17 mouse cellular contexts compared by ENCODE assay signal in the genomic region with DNA sequence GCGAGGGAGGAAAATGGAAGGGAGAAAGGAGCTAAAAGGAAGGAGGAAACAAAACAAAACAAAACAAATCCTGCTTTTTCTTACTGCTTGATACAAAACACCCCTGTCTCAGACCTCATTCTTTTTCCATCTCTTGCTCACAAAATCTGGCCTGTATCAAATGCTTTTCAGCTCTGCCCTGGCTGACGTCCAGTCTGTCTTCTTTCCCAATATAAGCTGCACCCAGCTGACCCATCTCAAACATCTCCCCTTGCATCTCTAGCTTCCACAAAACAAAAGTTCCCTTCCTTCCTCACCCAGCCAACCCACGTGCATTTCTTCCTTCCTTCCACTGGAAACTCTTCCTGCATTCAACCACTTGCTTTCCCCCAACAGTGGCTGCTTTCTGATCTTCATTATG.
DNase-seq lines count a peak whose midpoint lies in the region; ATAC-seq lines count a peak whose summit lies in the region.
"Had no signal": no experiment of that assay in that cellular context is flagged by ENCODE, and none has a peak within 500 bp of the region (broad histone marks: within the 10 kb centered on the region; RNA-seq: fewer than 3 reads in every experiment).

No protein-coding gene starts in this region.

- no peaks in the 10 kb centered on the region for H3K36me3 ChIP-seq in heart, embryonic 13.5 days
- H3K36me3 ChIP-seq: embryonic facial prominence, embryonic 13.5 days; limb, embryonic 13.5 days; neural tube, embryonic 15.5 days had no signal

- H3K9me3 ChIP-seq in heart, embryonic 13.5 days = 0 out of 2 replicates have a peak, but pooled peaks cover 4% of the 10 kb centered on the region
- H3K9me3 ChIP-seq: neural tube, embryonic 15.5 days had no signal

- H3K9ac ChIP-seq in heart, embryonic 13.5 days = no peak overlapping the region
- H3K9ac ChIP-seq: embryonic facial prominence, embryonic 13.5 days; limb, embryonic 13.5 days; liver, embryonic 14.5 days; neural tube, embryonic 15.5 days had no signal

- 0 out of 2 replicates have a peak, but pooled peaks cover 4% of the 10 kb centered on the region for H3K4me1 ChIP-seq in heart, embryonic 13.5 days
- H3K4me1 ChIP-seq: embryonic facial prominence, embryonic 13.5 days; limb, embryonic 13.5 days; neural tube, embryonic 15.5 days had no signal

- H3K27me3 ChIP-seq in heart, embryonic 13.5 days (replicated peaks) = no peaks in the 10 kb centered on the region
- H3K27me3 ChIP-seq: embryonic facial prominence, embryonic 13.5 days; limb, embryonic 13.5 days; neural tube, embryonic 15.5 days had no signal

- WGBS in heart, embryonic 13.5 days = 25% methylated on average over 3 of the region's 3 CpGs

- peak overlapping the region; percentile 9; the same call in 1 of the 2 replicates for H3K27ac ChIP-seq in heart, embryonic 13.5 days (replicated peaks)
- H3K27ac ChIP-seq: embryonic facial prominence, embryonic 13.5 days; layer of hippocampus, adult 2 months; limb, embryonic 13.5 days; liver, embryonic 14.5 days; neural tube, embryonic 15.5 days had no signal

- no peak for ATAC-seq in heart, embryonic 13.5 days (ENCODE audit: extremely low read depth, insufficient number of reproducible peaks, low FRiP score, low TSS enrichment)

- H3K4me3 ChIP-seq in heart, embryonic 13.5 days = no peak overlapping the region
- H3K4me3 ChIP-seq: embryonic facial prominence, embryonic 13.5 days; layer of hippocampus, adult 2 months; limb, embryonic 13.5 days; myocyte; neural tube, embryonic 15.5 days had no signal

- H3K4me2 ChIP-seq in heart, embryonic 13.5 days = no peak overlapping the region
- H3K4me2 ChIP-seq: embryonic facial prominence, embryonic 13.5 days; limb, embryonic 13.5 days; neural tube, embryonic 15.5 days had no signal

- no peak for DNase-seq in heart, adult 9 months (ENCODE audit: low spot score in 2 of 2)
- peak; percentile 55 for DNase-seq in kidney, postnatal 10 days
- DNase-seq in kidney, adult 8-10 months = no peak
- peak; percentile 18 for DNase-seq in adipocyte (ENCODE audit: low spot score)
- DNase-seq in lung, postnatal 10 days = peak; percentile 51
- no peak for DNase-seq in layer of hippocampus, adult 9-10 months (ENCODE audit: low spot score)
- DNase-seq: adrenal gland, postnatal 25 days; B cell, adult 2 months; cerebellum, adult 2 months; midbrain, embryonic 14.5 days had no signal

Comparison
In these comparisons a context has a peak if more than half of its experiments do, and no peak if none do; other contexts are left out.
1. DNase-seq: peak in kidney, postnatal 10 days (single experiment), adipocyte (single experiment) and lung, postnatal 10 days (single experiment); none in heart, adult 9 months (0 of 2), kidney, adult 8-10 months (0 of 2) and layer of hippocampus, adult 9-10 months (single experiment).